Mouse (Mus musculus) thymus, adult 2 months (tissue): ENCODE data around the gene 4930590J08Rik. TPM values are rescaled to one million over a fixed set of nuclear protein-coding genes. Genes with fewer than 3 reads are reported as not detected.

Experiments used
- DNase-seq: peaks from one replicate; pipeline ENCODE4 v3.0.0; 2021
- H3K27ac ChIP-seq: fragments of 200-500 bp; 2 replicates; pipeline ENCODE4 v1.5.1; 2012; ENCODE audit warnings: low read length, control low read depth; ENCODE audit not compliant: control insufficient read depth, insufficient read depth
- H3K27me3 ChIP-seq: fragments of 200-500 bp; 2 replicates; pipeline ENCODE4 v1.6.1; 2012; ENCODE audit warnings: mild to moderate bottlenecking, low read length, moderate library complexity, mixed read lengths; ENCODE audit not compliant: control insufficient read depth, insufficient read depth
- H3K36me3 ChIP-seq: fragments of 200-500 bp; 2 replicates; pipeline ENCODE4 v1.6.1; 2012; ENCODE audit warnings: mild to moderate bottlenecking, low read length, moderate library complexity; ENCODE audit not compliant: control insufficient read depth, insufficient read depth
- H3K4me1 ChIP-seq: fragments of 200-500 bp; replicated peaks from 2 replicates; pipeline ENCODE4 v1.6.1; 2012; ENCODE audit warnings: low read length; ENCODE audit not compliant: control insufficient read depth, insufficient read depth
- H3K4me3 ChIP-seq: fragments of 200-500 bp; 2 replicates; pipeline ENCODE4 v1.5.1; 2012; ENCODE audit warnings: mild to moderate bottlenecking, low read length, control low read depth, moderate library complexity; ENCODE audit not compliant: control insufficient read depth, insufficient read depth
- CTCF ChIP-seq: fragments of 200-500 bp; IDR thresholded peaks from 2 replicates; pipeline ENCODE4 v1.5.1; 2012; ENCODE audit warnings: mild to moderate bottlenecking, control low read depth, low read length, moderate library complexity, borderline replicate concordance; ENCODE audit not compliant: control insufficient read depth, poor library complexity, insufficient read depth; ENCODE audit errors: extremely low read depth
- POLR2A ChIP-seq: fragments of 200-500 bp; IDR thresholded peaks from 2 replicates; pipeline ENCODE4 v1.6.1; 2012; ENCODE audit warnings: mild to moderate bottlenecking, low read length, control low read depth, moderate library complexity; ENCODE audit not compliant: control insufficient read depth, poor library complexity, insufficient read depth; ENCODE audit errors: extremely low read depth
- WGBS: fragments of 180-500 bp; shearing (Covaris S2); methylation state at CpG from one replicate; pipeline ENCODE4 v1.1.7; 2018; 5-methylcytosine and 5-hydroxymethylcytosine counted together
- polyA plus RNA-seq: library from polyadenylated mRNA; depleted of rRNA; stranded (reverse); fragments of >200 nt; gene quantifications from 2 replicates; pipeline ENCODE4 v1.2.3, GENCODE M21; 2012

4930590J08Rik gene
- polyA plus RNA-seq, 1 experiment = 1.4 TPM

GRCm38 (mm10) chr6:91960028-91960811 lies 57.6 kb downstream of the 4930590J08Rik start:
- Histone ChIP-seq H3K4me3 (no peak overlapping the region), H3K27ac (no peak overlapping the region), H3K27me3 (no peaks in the 10 kb centered on the region), H3K36me3 (no peaks in the 10 kb centered on the region), H3K4me1 (no peaks in the 10 kb centered on the region)
- no peak for DNase-seq
- no peak for TF ChIP-seq CTCF
- no peak for TF ChIP-seq POLR2A
- 48% methylated on average over 8 of the region's 8 CpGs for WGBS

- H3K4me1 ChIP-seq = no peaks in the 10 kb centered on the region
- no peaks in the 10 kb centered on the region for H3K27me3 ChIP-seq
- TF ChIP-seq CTCF (no peak), POLR2A (no peak)
- WGBS = 62% methylated on average over 4 of the region's 4 CpGs
- H3K36me3 ChIP-seq = no peaks in the 10 kb centered on the region
- no peak for DNase-seq
- H3K4me3 ChIP-seq = no peak overlapping the region
- no peak overlapping the region for H3K27ac ChIP-seq
These were observed 60.8 kb downstream of the 4930590J08Rik start for GRCm38 (mm10) chr6:91963429-91963828.

- Histone ChIP-seq H3K36me3 (no peaks in the 10 kb centered on the region), H3K27me3 (no peaks in the 10 kb centered on the region), H3K27ac (no peak overlapping the region), H3K4me1 (no peaks in the 10 kb centered on the region), H3K4me3 (no peak overlapping the region)
- TF ChIP-seq CTCF = no peak
- no peak for DNase-seq
- WGBS = 91% methylated on average over 8 of the region's 8 CpGs
These were observed 62.5 kb downstream of the 4930590J08Rik start for GRCm38 (mm10) chr6:91965060-91965459.

- Histone ChIP-seq H3K4me3 (no peak overlapping the region), H3K27ac (no peak overlapping the region), H3K4me1 (no peaks in the 10 kb centered on the region), H3K27me3 (no peaks in the 10 kb centered on the region), H3K36me3 (no peaks in the 10 kb centered on the region)
- no peak for TF ChIP-seq CTCF
- no peak for TF ChIP-seq POLR2A
- DNase-seq = no peak
- WGBS = 84% methylated on average over 6 of the region's 6 CpGs
These were observed 63.4 kb downstream of the 4930590J08Rik start for GRCm38 (mm10) chr6:91966006-91966405.

GRCm38 (mm10) chr6:91972201-91972646 lies 69.6 kb downstream of the 4930590J08Rik start:
- Histone ChIP-seq H3K4me3 (no peak overlapping the region), H3K4me1 (peaks cover 11% of the 10 kb centered on the region)
- TF ChIP-seq CTCF (no peak), POLR2A (no peak)

GRCm38 (mm10) chr6:91973972-91974371 lies 71.4 kb downstream of the 4930590J08Rik start:
- Histone ChIP-seq H3K4me1 (peaks cover 11% of the 10 kb centered on the region), H3K27ac (no peak overlapping the region), H3K27me3 (no peaks in the 10 kb centered on the region; the same call in 1 of the 2 replicates), H3K4me3 (no peak overlapping the region), H3K36me3 (no peaks in the 10 kb centered on the region)
- 67% methylated on average over 6 of the region's 6 CpGs for WGBS
- no peak for DNase-seq
- TF ChIP-seq POLR2A (no peak), CTCF (no peak)

More at GRCm38 (mm10) chr6:91972201-91972646, 69.6 kb downstream of the 4930590J08Rik start:
- Histone ChIP-seq H3K36me3 (no peaks in the 10 kb centered on the region), H3K27ac (no peak overlapping the region), H3K27me3 (no peaks in the 10 kb centered on the region; the same call in 1 of the 2 replicates)
- WGBS = 20% methylated on average over 9 of the region's 9 CpGs
- DNase-seq = no peak
